Comparison of ENCODE assay signal across 7 mouse cellular contexts in the genomic region with DNA sequence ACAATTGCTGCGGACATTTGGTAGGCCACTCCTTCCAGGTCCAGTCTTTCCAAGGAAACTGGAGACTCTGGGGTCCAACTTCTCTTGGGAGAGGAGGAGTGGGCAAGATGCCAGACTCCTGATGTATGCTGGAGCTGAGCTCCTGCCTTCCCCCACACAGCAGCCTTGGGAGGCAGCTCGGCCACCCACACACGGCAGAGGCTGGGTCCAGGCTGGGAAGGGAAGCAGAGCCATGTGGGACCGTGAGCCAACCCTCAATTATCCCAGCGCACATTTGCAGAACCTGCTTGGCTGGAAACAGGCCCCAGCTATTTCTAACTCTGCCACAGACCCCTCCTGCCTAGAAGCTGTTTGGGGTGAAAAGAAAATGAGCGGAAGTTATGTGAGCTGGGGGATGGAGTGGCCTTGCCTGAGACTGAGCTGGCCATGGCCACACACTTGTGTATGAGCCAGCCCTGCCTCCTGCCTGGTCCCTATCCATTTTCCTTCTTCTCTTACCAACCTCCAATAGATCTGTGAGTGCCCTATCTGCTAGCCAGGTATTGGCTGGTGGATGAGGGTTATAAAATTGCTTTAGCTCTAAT.
DNase-seq lines count a peak whose midpoint lies in the region; ATAC-seq lines count a peak whose summit lies in the region.

No protein-coding gene starts in this region.

- no peaks in the 10 kb centered on the region for H3K9me3 ChIP-seq in embryonic facial prominence, embryonic 13.5 days

- H3K36me3 ChIP-seq in embryonic facial prominence, embryonic 13.5 days, result peaks cover 17% of the 10 kb centered on the region

- peak; percentile 79 for ATAC-seq in embryonic facial prominence, embryonic 13.5 days (ENCODE audit: insufficient number of reproducible peaks, insufficient read depth, low FRiP score, low TSS enrichment, low read depth)

- H3K9ac ChIP-seq in embryonic facial prominence, embryonic 13.5 days, result no peak overlapping the region

- no peak overlapping the region for H3K4me3 ChIP-seq in embryonic facial prominence, embryonic 13.5 days

- H3K27ac ChIP-seq in embryonic facial prominence, embryonic 13.5 days, result peak overlapping the region; percentile 71

- no peaks in the 10 kb centered on the region for H3K27me3 ChIP-seq in embryonic facial prominence, embryonic 13.5 days

- peak; percentile 19 for DNase-seq in kidney, postnatal 14 days
- no peak for DNase-seq in kidney, adult 9 months
- DNase-seq in heart, adult 9 months (ENCODE audit: low spot score in 2 of 2), result peak; percentile 20 to 28
- DNase-seq in left cerebral cortex, postnatal 14 days (ENCODE audit: low spot score in 2 of 2), result peak; percentile 80 to 81
- no peak for DNase-seq in thymus, postnatal 10 days (ENCODE audit: low spot score in 2 of 2)
- DNase-seq in spleen, postnatal 10 days (ENCODE audit: low spot score in 2 of 2), result no peak

- 22% methylated on average over 6 of the region's 6 CpGs for WGBS in embryonic facial prominence, embryonic 13.5 days

- peaks cover 34% of the 10 kb centered on the region for H3K4me1 ChIP-seq in embryonic facial prominence, embryonic 13.5 days

- intact Hi-C loops in left cerebral cortex, postnatal 14 days (cut with DNase I), result loop anchor here (2.0 kb wide), 1 partner anchor 31 kb away; no protein-coding TSS in a partner anchor

- H3K4me2 ChIP-seq in embryonic facial prominence, embryonic 13.5 days, result no peak overlapping the region

Comparison
In these comparisons a context has a peak if more than half of its experiments do, and no peak if none do; other contexts are left out.
1. DNase-seq: peak in kidney, postnatal 14 days (single experiment), heart, adult 9 months (2 of 2) and left cerebral cortex, postnatal 14 days (2 of 2); none in kidney, adult 9 months (single experiment), thymus, postnatal 10 days (0 of 2) and spleen, postnatal 10 days (0 of 2).